Mouse (Mus musculus): ENCODE data around the gene Slc38a2.
A peak's percentile ranks its signal among the peaks of the same experiment; 100 is the strongest.

Gene Slc38a2

DNA sequence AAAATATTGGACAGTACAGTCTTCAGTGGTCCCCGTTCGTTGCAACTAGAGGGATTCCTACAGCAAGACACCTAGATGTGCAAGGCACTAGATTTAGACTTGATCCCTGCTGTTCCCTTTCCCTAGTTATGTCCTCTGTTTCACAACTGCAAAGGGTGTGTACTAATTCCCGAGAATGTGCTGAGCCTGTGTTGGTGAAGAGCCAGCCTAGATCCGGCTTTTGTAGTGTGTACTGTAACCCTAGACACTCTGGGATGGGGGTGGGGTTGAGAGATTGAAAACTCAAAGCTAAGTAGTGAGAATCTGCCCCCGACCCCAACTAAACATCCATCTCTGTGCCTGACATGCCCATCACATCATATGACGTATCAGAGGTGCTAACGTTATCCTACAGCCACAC is 18.9 kb upstream of the Slc38a2 start:
- DNase-seq (ENCODE audit: low read depth): no peak

DNA sequence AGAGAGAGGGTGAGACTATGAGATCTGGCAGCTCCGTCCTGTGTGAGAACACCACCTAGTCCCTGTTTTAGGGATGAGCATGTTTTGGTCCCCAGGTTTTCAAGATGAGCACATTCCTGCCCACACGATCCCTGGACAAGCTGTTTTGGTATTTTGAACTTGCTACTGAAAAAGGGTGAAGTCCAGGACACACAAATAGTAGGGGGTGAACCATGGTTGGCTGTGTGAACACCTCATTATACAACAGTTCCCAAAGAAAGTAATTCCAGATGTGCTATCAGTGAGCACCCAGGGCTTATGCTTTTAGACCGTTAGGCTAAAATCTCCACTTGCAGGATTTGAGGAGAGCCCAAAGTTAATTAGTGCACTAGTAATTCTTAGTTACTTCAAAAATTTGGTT is 17.7 kb upstream of the Slc38a2 start:
- no peak for DNase-seq (ENCODE audit: low read depth)

DNA sequence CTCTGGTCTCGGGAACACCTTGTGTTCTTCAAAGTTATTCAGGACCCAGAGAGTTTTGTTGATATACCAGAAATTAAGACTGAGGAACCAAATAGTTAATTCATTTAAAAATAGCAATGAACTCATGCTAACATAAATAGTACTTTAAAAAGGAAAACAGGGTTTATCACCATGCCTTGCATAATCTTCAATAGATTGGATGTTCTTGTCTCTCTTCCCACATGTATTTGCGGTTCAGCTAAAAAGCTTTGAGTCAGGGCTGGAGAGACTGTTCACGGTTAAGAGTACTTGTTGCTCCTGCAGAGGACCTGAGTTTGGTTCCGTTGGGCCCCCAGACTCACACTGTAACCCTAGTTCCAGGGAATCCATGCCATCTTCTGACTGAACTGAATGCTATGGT is 16.8 kb upstream of the Slc38a2 start:
- DNase-seq (ENCODE audit: low read depth): no peak

DNA sequence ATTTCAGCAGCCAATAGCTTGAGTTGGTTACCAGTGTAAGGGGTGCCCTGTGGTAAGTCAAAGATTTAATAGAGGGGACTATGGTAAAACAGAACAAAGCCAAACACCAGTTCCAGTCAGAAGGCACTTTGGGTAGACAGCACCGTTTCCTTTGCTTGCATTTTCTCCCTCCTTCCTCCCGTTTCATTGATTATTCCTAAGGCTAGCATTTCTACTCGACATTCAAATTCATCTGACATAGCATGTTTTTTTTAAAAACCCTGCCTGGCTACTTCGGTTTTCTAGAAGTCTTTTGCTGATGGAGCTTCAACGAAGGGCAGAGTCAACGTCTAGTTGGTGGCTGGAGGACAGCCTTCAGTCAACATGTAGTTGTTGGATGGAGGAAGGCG is 16.2 kb upstream of the Slc38a2 start:
- no peak for DNase-seq (ENCODE audit: low read depth)

DNA sequence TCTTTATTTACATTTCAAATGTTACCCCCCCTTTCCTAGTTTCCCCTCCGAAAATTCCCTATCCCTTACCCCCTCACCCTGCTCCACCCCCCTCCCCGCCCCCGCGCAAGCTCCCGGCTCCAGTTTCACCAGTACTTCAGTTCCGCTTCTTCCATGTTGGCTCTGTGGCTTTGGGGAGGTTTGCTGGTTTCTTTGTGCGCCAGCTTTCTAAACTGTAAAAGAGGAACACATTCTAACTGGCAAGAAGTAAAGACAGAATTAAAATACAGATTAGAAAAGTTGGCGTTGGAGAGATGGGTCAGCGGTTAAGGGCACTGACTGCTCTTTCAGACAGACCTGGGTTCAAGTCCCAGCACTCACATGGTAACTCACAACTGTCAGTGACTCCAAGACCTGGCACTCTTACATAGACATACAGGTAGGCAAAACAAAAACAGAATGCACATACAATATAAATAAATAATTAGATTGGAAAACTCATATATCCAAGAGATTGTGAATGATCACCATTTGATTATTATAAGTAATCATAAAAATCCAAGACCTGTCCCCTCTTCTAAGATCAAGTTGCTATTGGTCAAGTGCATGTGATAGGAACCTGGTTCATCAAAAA is 15.7 kb upstream of the Slc38a2 start:
- peak; percentile 45 for DNase-seq (ENCODE audit: low read depth)

DNA sequence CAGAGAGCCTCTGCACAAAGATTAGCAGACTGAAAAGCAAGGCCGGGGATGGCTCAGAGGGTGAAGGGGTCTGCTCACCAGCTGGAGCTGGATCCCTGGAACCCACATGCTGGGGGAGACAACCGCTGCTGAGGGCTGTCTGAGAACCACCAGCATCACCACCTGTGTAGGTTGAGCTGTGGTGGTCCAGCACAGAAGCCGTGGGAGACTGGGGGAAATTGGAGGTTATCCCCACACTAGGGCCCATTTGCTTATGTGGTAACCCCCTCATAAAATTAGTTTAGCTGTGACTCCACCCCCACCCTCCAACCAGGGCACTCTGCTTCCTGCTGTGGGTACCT is 15.1 kb upstream of the Slc38a2 start:
- DNase-seq (ENCODE audit: low read depth): peak; percentile 50

DNA sequence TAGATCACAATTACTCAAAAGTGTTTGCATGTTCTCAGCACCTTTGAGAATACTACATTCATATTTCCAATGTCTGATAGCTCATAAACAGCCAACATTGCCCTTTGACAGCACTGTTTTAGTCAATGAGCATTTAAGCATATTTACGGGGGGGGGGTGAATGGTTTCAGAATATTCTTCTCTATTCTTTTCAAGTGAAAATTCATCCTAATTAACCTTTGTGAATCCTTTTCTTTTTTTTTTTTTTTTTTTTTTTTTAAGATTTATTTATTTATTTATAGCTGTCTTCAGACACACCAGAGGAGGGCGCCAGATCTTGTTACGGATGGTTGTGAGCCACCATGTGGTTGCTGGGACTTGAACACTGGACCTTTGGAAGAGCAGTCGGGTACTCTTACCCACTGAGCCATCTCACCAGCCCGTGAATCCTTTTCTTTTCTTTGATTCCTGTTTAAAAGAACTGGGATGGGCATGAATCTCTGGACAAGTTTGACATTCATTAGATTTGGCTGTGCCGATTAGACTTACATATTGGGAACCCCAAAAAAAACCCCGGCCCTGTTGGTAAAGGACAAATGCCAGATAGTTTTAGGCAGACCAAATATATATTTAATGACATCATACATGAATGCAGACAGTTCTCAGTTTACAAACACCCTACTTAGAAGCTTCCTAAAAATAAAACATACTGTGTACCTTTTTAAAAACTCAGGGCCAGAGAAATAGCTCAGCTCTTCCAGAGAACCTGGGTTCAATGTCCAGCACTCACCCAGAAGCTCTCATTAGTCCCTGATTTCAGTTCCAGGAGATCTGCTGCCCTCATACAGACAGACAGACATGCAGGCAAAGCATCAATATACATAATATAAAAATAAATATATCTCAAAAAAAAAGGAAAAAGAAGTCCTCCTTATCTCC is 14.5 kb upstream of the Slc38a2 start:
- no peak for DNase-seq (ENCODE audit: low read depth)

DNA sequence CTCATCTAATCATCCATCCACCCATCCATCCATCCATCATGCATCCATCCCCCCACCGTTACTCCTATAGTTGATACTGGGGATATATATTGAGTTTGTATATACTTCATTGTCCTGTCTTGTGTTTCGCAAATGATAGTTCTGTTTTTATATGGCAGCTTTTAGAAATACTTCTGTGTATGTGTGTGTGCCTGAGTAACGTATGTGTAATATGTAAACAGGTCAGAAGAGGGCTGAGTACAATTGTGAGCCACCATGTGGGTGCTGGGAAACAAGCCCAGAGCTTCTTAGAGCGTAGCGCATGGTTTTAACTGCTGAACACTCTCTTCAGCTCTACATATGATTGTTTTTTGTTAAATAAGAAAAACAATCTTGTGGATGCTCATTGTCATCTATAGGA is 12.8 kb upstream of the Slc38a2 start:
- DNase-seq (ENCODE audit: low read depth): no peak

DNA sequence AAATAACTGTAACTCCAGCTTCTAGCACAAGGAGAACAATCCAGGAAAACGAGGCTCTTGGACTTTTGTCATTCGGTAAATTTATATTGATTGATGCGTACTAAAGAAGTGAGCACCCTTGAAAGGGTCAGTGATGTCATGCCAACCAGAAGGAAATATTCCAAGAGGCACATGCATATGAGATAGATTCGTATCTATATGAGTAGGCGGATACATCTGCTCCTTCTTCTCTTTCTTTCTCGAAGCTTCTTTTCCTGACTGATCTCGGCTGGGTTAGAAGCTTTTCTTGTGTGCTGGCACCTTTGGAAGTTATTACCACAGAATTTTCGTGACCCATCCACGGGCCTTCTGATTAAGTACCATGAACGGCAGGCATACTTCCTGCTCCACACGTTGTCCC is 12.1 kb upstream of the Slc38a2 start:
- DNase-seq (ENCODE audit: low read depth): no peak

DNA sequence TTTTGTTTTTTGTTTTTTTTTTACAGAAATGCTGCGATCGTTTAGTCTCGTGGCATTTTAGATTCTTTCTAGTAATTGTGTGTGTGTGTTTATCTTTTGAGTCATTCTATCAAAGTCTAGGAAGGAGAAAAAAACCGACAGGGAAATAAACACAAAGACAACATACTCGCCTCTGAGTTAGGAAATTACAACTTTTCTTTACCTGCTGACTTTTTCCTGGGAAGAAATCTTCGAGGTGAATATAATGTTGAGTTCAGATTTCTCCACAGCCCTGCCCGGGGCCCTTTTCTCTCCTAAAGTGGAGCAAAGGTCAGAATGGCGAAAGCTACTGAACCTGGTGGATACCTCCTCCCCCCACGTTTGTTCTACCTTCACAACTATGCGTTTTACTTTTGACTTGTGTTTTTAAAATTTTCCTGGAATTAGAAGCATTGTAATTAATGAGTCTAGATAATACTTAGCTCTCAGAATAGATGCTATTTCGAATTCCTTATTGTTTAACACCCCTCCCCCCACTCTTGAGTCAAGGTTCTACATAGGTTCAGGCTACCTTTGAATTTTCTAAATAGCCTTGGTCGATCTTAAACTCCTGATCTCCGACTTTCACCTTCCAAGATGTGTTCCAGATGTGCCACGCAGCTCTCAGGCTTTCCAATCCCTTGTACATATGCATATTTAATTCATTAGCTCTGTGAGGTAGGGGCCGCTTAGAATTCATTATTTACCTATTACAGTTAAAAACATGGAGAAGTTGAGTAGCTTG is 11.0 kb upstream of the Slc38a2 start:
- no peak for DNase-seq (ENCODE audit: low read depth)

DNA sequence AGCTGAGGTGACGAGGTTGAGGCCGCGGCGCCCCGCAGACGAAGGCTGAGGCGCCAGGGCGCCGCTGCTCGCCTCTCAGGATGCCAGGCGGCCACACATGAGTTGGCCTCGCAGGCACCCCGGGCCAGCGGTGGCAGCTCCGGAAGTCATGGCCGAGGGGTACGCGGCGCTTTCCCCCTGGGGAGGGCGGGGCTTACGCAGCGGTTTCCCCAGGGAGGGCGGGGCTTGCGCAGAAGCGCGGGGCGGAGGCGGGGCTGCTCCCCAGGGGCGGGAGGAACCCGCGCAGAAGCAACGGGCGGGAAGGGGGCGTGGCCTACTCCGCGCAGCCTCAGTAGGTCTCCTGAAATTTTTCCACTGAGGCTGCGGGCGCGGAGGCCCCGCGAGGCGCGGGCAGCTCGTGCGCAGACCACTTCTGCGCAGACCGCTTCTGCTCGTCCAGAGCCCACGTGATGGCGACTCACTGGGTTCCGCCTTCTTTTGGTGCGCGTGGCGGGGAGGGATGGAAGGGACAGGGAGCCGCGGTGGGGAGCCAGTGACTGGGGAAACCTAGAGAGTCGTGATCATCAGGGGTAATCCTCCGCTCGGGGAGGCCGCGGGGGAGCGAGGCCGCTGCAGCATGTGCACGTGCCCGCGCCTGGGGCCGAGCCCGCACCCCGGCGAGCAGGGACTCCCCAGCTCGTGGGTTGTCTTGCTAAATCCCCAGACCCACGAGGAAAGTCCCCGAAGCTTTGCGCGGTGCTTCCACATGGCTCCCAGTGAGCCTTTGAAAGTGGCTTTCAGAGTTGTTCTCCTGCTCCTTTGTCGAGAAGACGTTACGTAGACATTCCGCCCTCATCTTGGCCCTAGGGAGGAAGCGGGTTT is 10.2 kb upstream of the Slc38a2 start:
- peak; percentile 99 for DNase-seq (ENCODE audit: low read depth)

DNA sequence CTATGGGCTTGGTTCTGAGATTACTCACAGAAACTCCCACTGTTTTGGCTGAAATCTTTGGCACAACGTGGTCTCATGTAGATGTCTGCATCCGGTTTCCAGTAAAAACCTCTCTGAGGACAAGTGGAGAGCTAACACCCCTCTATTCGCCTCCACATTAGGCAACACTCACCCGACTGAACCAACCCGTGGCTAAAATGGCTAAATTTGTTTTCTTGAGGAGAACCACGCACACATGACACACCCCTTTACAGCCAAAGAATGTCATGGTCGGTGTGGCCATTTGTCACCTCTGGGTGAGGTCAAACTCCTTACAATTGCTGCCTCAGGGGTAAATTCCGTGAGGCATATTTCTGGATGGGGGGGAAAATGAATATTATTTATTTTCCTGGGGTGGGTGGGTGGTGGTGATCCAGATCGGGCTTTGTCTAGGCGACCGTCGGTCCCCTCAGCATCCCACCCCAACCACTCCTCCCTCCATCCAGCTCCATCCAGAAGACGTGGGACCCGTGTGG is 9.5 kb upstream of the Slc38a2 start:
- DNase-seq (ENCODE audit: low read depth): no peak

DNA sequence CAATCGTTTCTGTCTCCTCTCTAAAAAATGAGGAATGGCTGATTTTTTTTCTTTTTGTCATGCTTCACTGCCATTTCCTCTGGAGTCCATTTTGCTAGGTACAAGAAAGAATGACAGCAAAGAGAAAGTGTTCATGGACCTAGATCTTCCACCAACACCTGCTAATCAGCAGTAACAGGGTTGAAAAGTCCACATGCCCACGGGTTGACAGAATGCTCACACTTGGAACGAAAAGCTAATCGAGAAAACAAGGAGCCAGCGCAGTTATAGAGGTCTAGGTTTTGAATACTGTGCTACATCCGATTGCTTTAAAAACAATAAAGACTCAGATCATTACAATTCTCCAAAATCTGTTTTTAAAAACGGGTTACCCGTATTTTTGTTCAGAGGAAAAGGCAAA is 8.9 kb upstream of the Slc38a2 start:
- DNase-seq (ENCODE audit: low read depth): peak; percentile 28

DNA sequence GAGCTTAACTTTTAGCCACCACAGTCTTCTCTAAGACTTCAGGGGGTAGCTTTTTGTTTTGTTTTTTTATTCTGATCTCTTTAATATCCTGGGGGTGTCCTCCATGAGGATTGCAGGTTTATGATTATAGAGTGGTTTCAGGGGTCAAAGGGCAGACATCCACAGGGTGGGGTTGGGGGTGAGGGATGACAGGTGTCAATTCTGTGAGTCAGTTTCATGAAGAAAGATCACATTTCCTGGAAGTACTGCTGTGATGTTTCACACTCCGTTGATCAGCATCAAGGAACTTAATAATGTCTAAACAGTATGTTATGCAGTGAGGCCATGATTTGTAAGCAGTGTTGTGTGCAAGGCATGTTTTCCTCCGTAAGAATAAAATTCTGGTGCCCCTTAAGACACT is 8.4 kb upstream of the Slc38a2 start:
- peak; percentile 42 for DNase-seq (ENCODE audit: low read depth)

DNA sequence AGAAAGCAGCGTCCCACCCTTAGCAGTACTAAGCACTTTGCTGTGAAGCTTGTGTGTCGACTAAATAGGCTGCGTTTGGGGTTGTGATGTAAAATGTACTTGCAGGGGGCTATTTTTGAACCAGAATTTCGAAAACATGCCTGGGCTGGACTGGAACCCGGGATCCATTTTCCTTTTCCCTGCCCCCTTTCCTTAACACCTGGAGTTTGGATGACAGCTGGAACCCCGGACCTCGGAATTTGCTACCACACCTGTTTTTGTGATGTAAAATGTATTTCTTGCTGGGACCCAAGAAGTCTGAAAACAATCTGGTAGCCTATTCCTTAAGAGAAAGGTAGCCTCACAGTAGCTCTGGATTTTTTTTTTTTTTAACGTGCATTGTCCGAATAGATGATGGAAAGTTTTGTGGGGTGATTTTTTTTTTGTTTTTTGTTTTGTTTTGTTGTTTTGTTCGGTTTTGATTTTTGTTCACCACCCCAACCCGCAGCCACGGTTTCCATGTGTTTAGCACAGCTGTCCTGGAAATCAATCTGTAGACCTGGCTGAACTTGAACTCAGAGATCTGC is 3.0 kb upstream of the Slc38a2 start:
- no peak for DNase-seq (ENCODE audit: low read depth)

DNA sequence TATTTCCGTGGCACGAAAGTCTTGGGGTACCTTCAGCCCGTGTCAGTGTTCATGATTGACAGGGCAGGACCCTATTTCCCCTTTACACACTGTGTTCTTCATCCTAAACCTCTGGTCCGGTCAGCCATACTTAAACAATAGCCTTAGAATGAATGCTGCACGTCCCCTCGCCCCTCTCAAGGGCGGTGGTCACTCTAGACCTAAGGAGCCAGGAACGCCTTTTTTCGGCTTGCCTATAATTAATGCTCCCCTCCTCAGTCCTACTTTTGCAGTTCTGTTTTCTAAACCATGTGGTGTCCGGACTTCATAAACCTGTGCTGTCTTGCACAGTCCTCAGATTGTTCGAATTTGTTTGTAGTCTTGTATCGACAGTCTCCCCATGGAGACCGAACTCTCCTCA is 1.2 kb upstream of the Slc38a2 start:
- DNase-seq (ENCODE audit: low read depth): peak; percentile 21

DNA sequence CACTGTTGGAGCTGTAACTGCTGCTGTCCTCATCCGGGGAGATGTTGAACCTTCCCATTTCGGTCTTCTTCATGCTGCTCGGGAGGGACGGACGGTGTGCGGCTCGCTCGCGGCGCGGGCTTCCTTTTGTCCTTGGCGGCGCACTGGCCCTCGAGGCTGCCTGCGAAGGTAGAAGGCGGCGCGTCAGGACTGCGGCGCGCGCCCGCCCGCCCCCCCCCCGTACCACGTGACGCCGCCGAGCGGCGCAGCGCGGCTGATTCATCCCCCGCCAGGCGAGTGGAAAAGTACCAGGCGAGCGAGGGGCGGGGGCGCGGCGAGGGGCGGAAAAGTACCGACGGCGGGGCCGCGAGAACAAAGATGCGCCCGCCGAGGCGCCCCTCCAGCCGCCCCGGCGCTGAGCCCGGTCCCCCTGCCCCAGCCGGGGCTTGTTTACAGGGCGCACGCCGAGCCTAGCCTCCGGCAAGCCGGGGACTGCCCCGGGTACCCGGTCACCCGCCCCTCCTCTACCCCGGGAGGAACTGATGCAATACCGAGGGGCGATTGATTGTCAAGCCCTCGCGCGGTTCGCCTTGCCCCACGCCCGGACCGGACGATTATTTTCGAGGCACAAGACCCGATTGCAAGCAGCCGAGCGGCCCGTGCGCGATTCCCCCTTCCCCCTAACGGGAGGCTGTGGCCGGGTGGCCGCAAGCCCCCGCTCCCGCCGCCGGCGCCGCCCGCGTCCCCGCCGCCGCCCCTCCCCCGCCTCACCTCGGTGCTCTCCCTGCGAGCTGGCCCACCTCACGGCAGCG is 677 bp downstream of the Slc38a2 start:
- DNase-seq (ENCODE audit: low read depth): peak; percentile 93

DNA sequence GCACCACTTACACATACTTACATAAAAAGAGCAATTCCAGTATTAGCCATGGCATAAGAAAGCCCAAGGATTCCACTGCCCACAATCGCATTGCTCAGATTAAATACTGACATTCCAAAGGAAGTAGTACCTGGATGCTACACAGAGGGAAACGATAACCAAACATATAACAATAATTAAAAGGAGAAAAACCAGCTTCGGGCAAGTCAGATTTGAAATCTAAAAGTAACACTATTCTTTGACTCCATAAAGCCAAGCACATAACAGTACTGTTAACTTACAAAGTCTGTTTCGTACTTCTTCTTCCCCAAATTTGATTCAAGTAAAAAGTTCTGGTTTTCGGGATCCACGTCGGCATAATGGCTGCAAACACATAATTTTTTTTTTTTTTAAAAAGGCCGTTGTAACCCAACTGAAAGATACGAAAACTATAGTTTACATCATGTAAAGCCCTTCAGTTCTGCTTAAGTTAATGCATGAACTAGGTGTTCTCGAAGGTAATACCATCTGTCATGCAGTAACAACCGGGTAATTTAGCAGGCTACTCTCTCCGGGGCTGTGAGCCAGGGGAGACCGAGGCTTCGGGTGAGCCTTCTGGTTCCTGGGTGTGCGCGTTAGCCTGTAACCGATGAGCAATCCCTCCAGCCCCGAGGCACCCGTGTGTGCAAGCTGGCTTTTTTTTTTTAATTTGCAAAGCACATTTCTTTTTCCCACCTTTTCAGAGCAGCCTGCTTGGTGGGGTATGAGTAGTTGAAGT is 1.5 kb downstream of the Slc38a2 start:
- DNase-seq (ENCODE audit: low read depth): no peak

DNA sequence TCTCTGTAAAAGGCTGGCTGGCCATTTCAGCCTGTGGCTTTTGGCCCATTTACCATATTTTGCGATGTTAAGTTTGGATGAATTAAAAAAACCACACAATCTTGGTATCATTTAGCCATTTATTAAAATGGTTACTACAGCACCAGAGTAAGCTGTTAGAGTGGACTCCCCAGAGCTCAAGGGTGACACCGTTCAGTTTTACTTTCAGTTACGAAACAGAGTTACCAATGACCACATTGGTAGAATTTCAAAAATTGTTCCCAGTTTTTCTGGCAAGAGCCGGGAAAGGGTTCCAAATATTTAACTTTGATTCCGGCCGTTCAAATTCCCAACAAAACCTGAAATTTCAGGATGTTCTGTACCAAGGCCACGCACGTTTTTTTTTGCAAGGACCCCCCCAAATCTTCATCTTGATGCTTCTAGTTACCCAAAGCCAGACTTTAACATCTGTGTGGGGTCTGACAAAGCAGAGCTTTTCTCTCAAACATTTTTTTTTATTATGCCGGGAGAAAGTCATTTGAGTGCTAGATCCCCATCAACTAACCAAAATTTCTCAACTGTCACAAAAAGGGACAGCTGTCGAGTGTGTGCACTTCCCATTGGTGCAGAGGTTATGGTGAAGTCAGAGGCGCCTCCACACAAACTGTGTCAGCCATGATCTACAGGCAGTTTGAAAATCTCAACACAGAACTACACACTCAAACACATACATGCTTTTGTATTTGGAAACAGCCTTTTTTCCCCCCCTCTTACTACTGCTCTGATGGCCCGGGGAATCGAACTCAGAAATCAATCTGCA is 2.8 kb downstream of the Slc38a2 start:
- peak; percentile 56 for DNase-seq (ENCODE audit: low read depth)
